Mouse (Mus musculus) layer of hippocampus, postnatal 14 days (tissue): ENCODE data around the gene Sgtb. TPM values are rescaled to one million over a fixed set of nuclear protein-coding genes. Genes with fewer than 3 reads are reported as not detected.
A peak's percentile ranks its signal among the peaks of the same experiment; 100 is the strongest.

Source experiments
- DNase-seq, 2 experiments: peaks; one replicate each; pipeline ENCODE4 v3.0.0; 2021 to 2022; ENCODE audit warnings: low spot score in 2 of 2, mixed read lengths in 1 of 2
- total RNA-seq, 2 experiments: library from RNA; stranded (reverse); gene quantifications; 2 replicates each; pipeline ENCODE4 v1.2.3; 2021

The Sgtb gene
- total RNA-seq, 2 experiments from 2014 or later = 68.5 to 69.4 TPM

GRCm38 (mm10) chr13:104177796-104178649, 68.5 kb downstream of the Sgtb start, which contains the start of gene Trappc13:
Gene Trappc13 (minus strand): TSS chr13:104178469.
- peak in 1 of 2 experiments; percentile 90 for DNase-seq

DNA sequence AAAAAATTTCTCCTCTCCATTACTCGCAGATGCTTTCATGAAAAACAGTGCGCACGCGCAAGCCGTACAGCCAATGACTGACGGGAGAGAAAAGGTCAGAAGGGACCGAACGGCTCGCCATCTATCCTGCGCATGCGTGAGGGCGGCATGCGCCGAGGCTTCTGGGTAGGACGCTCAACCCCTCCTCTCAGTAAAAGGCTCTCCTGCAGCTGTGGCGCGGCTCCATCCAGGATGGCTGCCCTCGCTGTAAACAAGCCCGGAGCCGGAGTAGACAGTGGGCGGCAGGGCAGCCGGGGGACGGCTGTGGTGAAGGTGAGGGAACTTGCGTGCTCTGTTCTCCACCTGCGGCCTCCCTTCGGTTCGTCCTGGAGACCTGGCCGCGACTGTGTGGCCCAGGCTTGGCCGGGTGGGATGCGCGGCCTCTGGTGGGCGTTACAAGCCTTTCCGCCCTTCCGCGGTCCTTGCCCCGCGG, 69.1 kb downstream of the Sgtb start, which contains the start of gene Trim23:
TSS of gene Trim23 (plus strand) at position 148 of the 472 bp plus-strand sequence.
- peak; percentile 96 to 99 for DNase-seq

DNA sequence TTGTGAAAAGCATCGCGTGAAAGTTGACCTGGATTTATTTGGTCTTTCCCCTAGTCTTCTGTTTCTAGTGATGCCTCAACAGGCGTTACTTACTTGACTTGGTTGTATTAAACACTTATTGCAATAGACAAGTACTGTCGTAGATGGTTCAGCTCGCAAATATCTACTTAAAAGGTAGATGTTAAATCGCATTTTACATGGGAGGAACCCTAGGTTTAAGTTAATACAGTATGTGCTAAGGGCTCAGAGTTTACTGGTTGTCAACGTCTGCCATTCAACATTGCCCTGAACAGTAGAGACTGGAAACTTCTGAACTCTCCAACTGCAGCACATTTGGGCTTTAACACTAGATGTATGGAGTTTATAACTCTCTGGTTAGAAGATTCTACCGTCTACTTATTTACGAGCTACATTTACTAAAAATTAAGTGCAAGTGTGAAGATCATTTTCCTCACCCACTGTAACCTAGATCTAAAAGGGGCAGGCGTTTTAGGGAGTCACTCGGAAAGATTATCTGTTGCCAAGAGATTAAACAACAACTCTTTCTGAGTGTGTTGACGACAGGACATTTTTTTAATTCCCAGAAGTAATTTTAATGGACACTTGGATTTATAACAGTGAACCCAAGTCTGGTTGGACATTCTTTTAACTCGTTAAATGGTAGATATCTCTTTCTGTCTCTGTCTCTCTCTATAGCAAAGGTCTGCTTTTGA, 69.8 kb downstream of the Sgtb start:
- DNase-seq = no peak

GRCm38 (mm10) chr13:104187357-104187756, 77.8 kb downstream of the Sgtb start:
- DNase-seq = no peak

Other genes starting within 250 kb of the Sgtb start
- 10 to 100 TPM; 39.4 to 42.8 TPM for gene Erbin, start 189.2 kb upstream of the Sgtb start, total RNA-seq
- 10 to 100 TPM; 31.7 to 33.0 TPM for gene Nln, start 127 bp upstream of the Sgtb start, total RNA-seq
- 10 to 100 TPM; 48.6 to 49.6 TPM for gene Trappc13, start 68.7 kb downstream of the Sgtb start, total RNA-seq
- gene Trim23, start 69.1 kb downstream of the Sgtb start, total RNA-seq = 10 to 100 TPM; 57.3 to 58.2 TPM
- 1 to 10 TPM; 1.7 to 1.9 TPM for gene Cenpk, start 118.9 kb downstream of the Sgtb start, total RNA-seq
- 10 to 100 TPM; 11.5 to 14.0 TPM for gene Ppwd1, start 119.1 kb downstream of the Sgtb start, total RNA-seq
- gene Adamts6, start 178.1 kb downstream of the Sgtb start, total RNA-seq = 1 to 10 TPM; 3.7 to 4.1 TPM